Mouse (Mus musculus): ENCODE results near the gene Acsl5. TPM values are rescaled to one million over a fixed set of nuclear protein-coding genes. Genes with fewer than 3 reads are reported as not detected.

Acsl5 gene
- polyA plus RNA-seq, 1 experiment from 2014 or later, result 26.2 TPM

GRCm38 (mm10) chr19:55296301-55296700, 44.6 kb downstream of the Acsl5 start:
- Histone ChIP-seq H3K36me3 (replicated peaks) (peaks cover 81% of the 10 kb centered on the region), H3K27me3 (ENCODE audit: poor library complexity, severe bottlenecking) (no peaks in the 10 kb centered on the region), H3K4me1 (peaks cover 12% of the 10 kb centered on the region), H3K9me3 (no peaks in the 10 kb centered on the region), H3K27ac (no peak overlapping the region), H3K4me3 (no peak overlapping the region)
- no peak for DNase-seq (ENCODE audit: extremely low spot score, low spot score)
- 93% methylated on average over 2 of the region's 2 CpGs for WGBS

GRCm38 (mm10) chr19:55297489-55297888, 45.8 kb downstream of the Acsl5 start:
- Histone ChIP-seq H3K4me1 (peaks cover 11% of the 10 kb centered on the region), H3K36me3 (replicated peaks) (peaks cover 86% of the 10 kb centered on the region)

GRCm38 (mm10) chr19:55297961-55298360, 46.2 kb downstream of the Acsl5 start:
- Histone ChIP-seq H3K36me3 (replicated peaks) (peaks cover 91% of the 10 kb centered on the region), H3K27ac (no peak overlapping the region), H3K4me1 (peaks cover 7% of the 10 kb centered on the region), H3K9me3 (no peaks in the 10 kb centered on the region), H3K4me3 (no peak overlapping the region), H3K27me3 (ENCODE audit: poor library complexity, severe bottlenecking) (no peaks in the 10 kb centered on the region)
- DNase-seq (ENCODE audit: extremely low spot score, low spot score), result no peak
- WGBS, result 93% methylated on average over 5 of the region's 5 CpGs

More at GRCm38 (mm10) chr19:55297489-55297888, 45.8 kb downstream of the Acsl5 start:
- no peak for DNase-seq (ENCODE audit: extremely low spot score, low spot score)
- H3K27me3 ChIP-seq (ENCODE audit: poor library complexity, severe bottlenecking), result no peaks in the 10 kb centered on the region
- 93% methylated on average over 2 of the region's 2 CpGs for WGBS
- no peak overlapping the region for H3K4me3 ChIP-seq
- no peak overlapping the region for H3K27ac ChIP-seq
- no peaks in the 10 kb centered on the region for H3K9me3 ChIP-seq

- Histone ChIP-seq H3K4me3 (no peak overlapping the region), H3K27ac (no peak overlapping the region), H3K9me3 (no peaks in the 10 kb centered on the region), H3K36me3 (replicated peaks) (peaks cover 99% of the 10 kb centered on the region), H3K4me1 (no peaks in the 10 kb centered on the region), H3K27me3 (ENCODE audit: poor library complexity, severe bottlenecking) (no peaks in the 10 kb centered on the region)
- 89% methylated on average over 1 of the region's 1 CpGs for WGBS
- DNase-seq (ENCODE audit: extremely low spot score, low spot score), result no peak
These were observed 47.6 kb downstream of the Acsl5 start for GRCm38 (mm10) chr19:55299378-55299777.

DNA sequence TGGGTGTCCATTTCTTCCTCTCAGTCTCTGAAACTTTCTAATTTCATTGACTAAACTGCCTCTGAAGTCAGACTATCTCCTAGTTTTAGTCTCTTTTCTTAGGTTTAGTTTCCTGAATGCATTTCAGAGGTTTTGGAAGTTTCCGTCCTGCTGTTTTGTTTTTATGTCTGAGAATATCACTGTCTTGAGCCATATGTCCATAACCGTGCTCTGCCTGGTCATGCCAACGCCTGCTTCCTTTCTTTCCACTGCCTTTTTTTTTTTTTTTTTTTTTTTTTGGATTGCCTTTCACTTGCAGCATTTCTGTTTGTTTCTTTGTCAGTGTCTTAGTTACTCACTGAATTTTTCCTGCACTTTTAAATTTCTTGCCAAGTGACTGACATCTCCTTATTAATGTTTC, 48.8 kb downstream of the Acsl5 start:
- no peak overlapping the region for H3K27ac ChIP-seq
- no peaks in the 10 kb centered on the region for H3K9me3 ChIP-seq
- DNase-seq (ENCODE audit: extremely low spot score, low spot score), result no peak
- no peak overlapping the region for H3K4me3 ChIP-seq
- H3K27me3 ChIP-seq (ENCODE audit: poor library complexity, severe bottlenecking), result no peaks in the 10 kb centered on the region
- WGBS, result 93% methylated on average over 3 of the region's 3 CpGs
- no peaks in the 10 kb centered on the region for H3K4me1 ChIP-seq
- H3K36me3 ChIP-seq (replicated peaks), result peaks cover 95% of the 10 kb centered on the region

DNA sequence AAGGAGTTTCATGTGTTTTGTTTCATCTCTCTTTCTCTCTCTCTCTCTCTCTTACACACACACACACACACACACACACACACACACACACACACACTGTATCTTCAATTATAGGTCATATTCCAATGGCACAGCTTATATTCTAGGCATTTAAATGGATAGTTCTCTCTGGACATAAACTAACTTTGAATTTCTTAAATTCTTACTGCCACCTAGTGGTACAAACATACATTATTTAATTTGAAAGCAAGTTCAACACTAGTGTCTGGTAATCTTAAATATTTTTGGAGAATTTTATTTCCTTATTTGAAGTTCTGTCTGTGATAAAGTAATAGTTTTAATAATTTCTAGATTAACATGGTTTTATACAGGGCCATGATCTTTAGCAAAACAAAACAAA, 53.3 kb downstream of the Acsl5 start:
- Histone ChIP-seq H3K9me3 (no peaks in the 10 kb centered on the region), H3K4me3 (no peak overlapping the region), H3K36me3 (replicated peaks) (peaks cover 94% of the 10 kb centered on the region), H3K4me1 (no peaks in the 10 kb centered on the region), H3K27me3 (ENCODE audit: poor library complexity, severe bottlenecking) (no peaks in the 10 kb centered on the region), H3K27ac (no peak overlapping the region)
- DNase-seq (ENCODE audit: extremely low spot score, low spot score), result no peak

GRCm38 (mm10) chr19:55311874-55312273, 60.1 kb downstream of the Acsl5 start:
- Histone ChIP-seq H3K27ac (no peak overlapping the region), H3K27me3 (ENCODE audit: poor library complexity, severe bottlenecking) (no peaks in the 10 kb centered on the region), H3K4me3 (no peak overlapping the region), H3K4me1 (peaks cover 32% of the 10 kb centered on the region), H3K9me3 (no peaks in the 10 kb centered on the region), H3K36me3 (replicated peaks) (peaks cover 66% of the 10 kb centered on the region)
- no peak for DNase-seq (ENCODE audit: extremely low spot score, low spot score)
- 91% methylated on average over 8 of the region's 8 CpGs for WGBS

DNA sequence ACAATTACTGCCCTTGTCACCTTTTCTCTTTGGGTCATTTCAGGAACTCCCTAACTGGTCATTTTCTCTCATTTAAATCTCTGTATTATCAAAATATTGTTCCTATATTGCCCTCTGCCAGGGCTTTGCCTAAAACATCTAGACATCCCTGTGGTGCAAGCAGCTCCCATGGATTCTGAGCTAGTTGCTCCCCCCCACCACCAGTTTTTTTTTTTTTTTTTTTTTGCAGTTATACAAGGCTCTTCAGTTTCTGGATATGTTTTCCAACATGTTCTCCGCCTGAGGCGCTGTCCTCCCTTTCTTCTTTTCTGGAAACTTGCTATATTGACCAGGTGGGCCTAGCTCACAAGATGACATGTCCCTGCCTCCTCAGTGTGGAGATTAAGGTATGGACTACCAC, 61.9 kb downstream of the Acsl5 start:
- Histone ChIP-seq H3K36me3 (replicated peaks) (peaks cover 48% of the 10 kb centered on the region), H3K27me3 (ENCODE audit: poor library complexity, severe bottlenecking) (no peaks in the 10 kb centered on the region), H3K4me3 (0 out of 2 replicates have a peak overlapping the region, but pooled peaks have one; percentile 92), H3K27ac (no peak overlapping the region), H3K4me1 (peaks cover 44% of the 10 kb centered on the region), H3K9me3 (no peaks in the 10 kb centered on the region)
- DNase-seq (ENCODE audit: extremely low spot score, low spot score), result no peak
- WGBS, result 92% methylated on average over 2 of the region's 2 CpGs

DNA sequence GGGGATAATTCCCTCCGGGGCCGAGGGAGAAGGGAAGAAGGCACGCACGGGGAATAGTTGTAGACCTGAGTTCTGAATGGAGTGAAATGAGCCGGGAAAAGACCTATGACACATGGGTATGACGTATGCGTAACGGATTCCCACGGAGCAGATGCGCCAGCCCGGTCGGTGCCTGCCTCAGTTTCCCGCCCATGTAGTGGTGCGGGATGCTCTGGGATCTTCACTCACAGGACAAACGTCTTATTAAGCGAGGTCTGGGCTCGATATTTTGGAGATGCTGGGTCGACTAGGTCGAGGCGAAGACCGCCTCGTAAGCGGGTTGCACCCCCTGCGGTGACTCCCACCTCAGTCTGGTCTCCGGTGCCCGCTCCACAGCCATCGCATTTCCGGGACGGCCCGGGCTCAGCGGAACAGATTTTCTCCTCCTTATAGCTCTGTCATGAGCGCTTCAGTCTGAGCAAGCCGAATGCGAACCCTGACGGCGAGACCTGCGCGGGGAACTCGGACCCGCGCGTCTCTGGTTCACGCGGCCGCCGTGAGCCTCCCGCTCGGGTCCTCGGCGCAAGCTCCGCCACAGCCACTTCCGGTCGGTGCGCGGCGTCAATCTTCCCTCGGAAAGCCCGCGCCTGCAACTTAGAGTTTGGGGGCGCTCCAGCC, 63.8 kb downstream of the Acsl5 start, which contains the start of gene Zdhhc6:
Gene Zdhhc6 (minus strand): TSS at position 581 of the 657 bp plus-strand sequence.
- Histone ChIP-seq H3K27me3 (ENCODE audit: poor library complexity, severe bottlenecking) (no peaks in the 10 kb centered on the region), H3K4me3 (peak within 1 kb of the TSS; percentile 92), H3K4me1 (peaks cover 44% of the 10 kb centered on the region), H3K36me3 (replicated peaks) (peaks cover 29% of the 10 kb centered on the region), H3K27ac (peak within 1 kb of the TSS; percentile 97), H3K9me3 (no peaks in the 10 kb centered on the region)
- peak; percentile 81 for DNase-seq (ENCODE audit: extremely low spot score, low spot score)
- WGBS, result under 1% methylated on average over 60 of the region's 60 CpGs

- H3K4me1 ChIP-seq, result peaks cover 44% of the 10 kb centered on the region
- H3K27me3 ChIP-seq (ENCODE audit: poor library complexity, severe bottlenecking), result no peaks in the 10 kb centered on the region
- peak within 1 kb of the TSS; percentile 97 for H3K27ac ChIP-seq
- peak within 1 kb of the TSS; percentile 92 for H3K4me3 ChIP-seq
- WGBS, result under 1% methylated on average over 48 of the region's 48 CpGs
- H3K36me3 ChIP-seq (replicated peaks), result peaks cover 22% of the 10 kb centered on the region
- H3K9me3 ChIP-seq, result no peaks in the 10 kb centered on the region
- peak; percentile 86 for DNase-seq (ENCODE audit: extremely low spot score, low spot score)
These were observed 64.5 kb downstream of the Acsl5 start, which contains the start of gene Vti1a for GRCm38 (mm10) chr19:55316109-55316714. Vti1a (plus strand) TSS chr19:55316295.

DNA sequence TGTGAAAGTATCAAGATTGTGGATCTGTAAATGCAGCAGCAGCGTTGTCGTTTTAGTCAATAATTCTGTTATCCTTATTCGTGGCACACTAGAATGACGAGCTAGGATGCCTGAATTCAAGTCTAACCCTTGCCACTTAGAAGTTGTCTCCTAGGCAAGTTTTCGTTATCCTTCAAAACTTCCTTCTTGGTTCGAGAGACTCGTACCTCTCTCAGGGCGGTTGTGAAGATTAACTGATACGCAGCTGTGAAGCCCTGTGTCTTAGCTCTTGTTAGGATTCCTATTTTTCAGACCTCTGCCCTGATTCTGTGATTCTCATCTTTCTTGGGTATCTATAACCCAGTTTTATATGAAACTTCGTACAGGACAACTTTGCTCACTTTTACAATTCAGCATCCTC, 65.2 kb downstream of the Acsl5 start:
- peak overlapping the region; percentile 92 for H3K4me3 ChIP-seq
- 71% methylated on average over 10 of the region's 10 CpGs for whole genome bisulfite sequencing
- H3K27ac ChIP-seq, result no peak overlapping the region
- H3K36me3 ChIP-seq (replicated peaks), result peaks cover 16% of the 10 kb centered on the region
- H3K27me3 ChIP-seq (ENCODE audit: poor library complexity, severe bottlenecking), result no peaks in the 10 kb centered on the region
- H3K9me3 ChIP-seq, result no peaks in the 10 kb centered on the region
- DNase-seq (ENCODE audit: extremely low spot score, low spot score), result no peak
- H3K4me1 ChIP-seq, result peaks cover 44% of the 10 kb centered on the region

- no peak for DNase-seq (ENCODE audit: extremely low spot score, low spot score)
- no peak overlapping the region for H3K4me3 ChIP-seq
- 89% methylated on average over 3 of the region's 3 CpGs for WGBS
- no peaks in the 10 kb centered on the region for H3K27me3 ChIP-seq (ENCODE audit: poor library complexity, severe bottlenecking)
- H3K36me3 ChIP-seq (replicated peaks), result peaks cover 19% of the 10 kb centered on the region
- peaks cover 31% of the 10 kb centered on the region for H3K4me1 ChIP-seq
- no peak overlapping the region for H3K27ac ChIP-seq
- no peaks in the 10 kb centered on the region for H3K9me3 ChIP-seq
These were observed 67.3 kb downstream of the Acsl5 start for GRCm38 (mm10) chr19:55319036-55319435.

- 84% methylated on average over 5 of the region's 5 CpGs for WGBS
- H3K4me1 ChIP-seq, result peaks cover 26% of the 10 kb centered on the region
- no peaks in the 10 kb centered on the region for H3K9me3 ChIP-seq
- no peak overlapping the region for H3K27ac ChIP-seq
- H3K27me3 ChIP-seq (ENCODE audit: poor library complexity, severe bottlenecking), result no peaks in the 10 kb centered on the region
- DNase-seq (ENCODE audit: extremely low spot score, low spot score), result no peak
- H3K36me3 ChIP-seq (replicated peaks), result peaks cover 19% of the 10 kb centered on the region
- H3K4me3 ChIP-seq, result no peak overlapping the region
These were observed 67.8 kb downstream of the Acsl5 start for GRCm38 (mm10) chr19:55319521-55319920.

Data from forebrain, embryonic 10.5 days (tissue).